Mouse (Mus musculus): ENCODE data around the gene Auts2. TPM values are rescaled to one million over a fixed set of nuclear protein-coding genes. Genes with fewer than 3 reads are reported as not detected.

Auts2 gene
- polyA plus RNA-seq, 1 experiment: 10.4 TPM

GRCm38 (mm10) chr5:131630577-131630976 is 912.6 kb downstream of the Auts2 start:
- 66% methylated on average over 7 of the region's 7 CpGs for WGBS
- no peaks in the 10 kb centered on the region for H3K36me3 ChIP-seq (ENCODE audit: control insufficient read depth, insufficient read depth, low read length)
- H3K27ac ChIP-seq (ENCODE audit: insufficient read depth, low read depth, low read length): no peak overlapping the region

GRCm38 (mm10) chr5:131616113-131616876 is 926.8 kb downstream of the Auts2 start:
- Histone ChIP-seq H3K27ac (ENCODE audit: insufficient read depth, low read depth, low read length) (no peak overlapping the region), H3K27me3 (ENCODE audit: control insufficient read depth, insufficient read depth, low read length) (0 out of 2 replicates have a peak, but pooled peaks cover 5% of the 10 kb centered on the region), H3K4me3 (ENCODE audit: low read depth, low read length) (peak overlapping the region; percentile 43), H3K4me1 (ENCODE audit: control insufficient read depth, insufficient read depth, insufficient read length, low read length) (peaks cover 18% of the 10 kb centered on the region), H3K36me3 (ENCODE audit: control insufficient read depth, insufficient read depth, low read length) (no peaks in the 10 kb centered on the region)
- WGBS: 7% methylated on average over 40 of the region's 40 CpGs
- TF ChIP-seq POLR2A (IDR thresholded peaks at IDR 0.05; ENCODE audit: low read depth, low read length) (no peak), CTCF (IDR thresholded peaks at IDR 0.05; ENCODE audit: extremely low read depth, insufficient read length, insufficient replicate concordance, low read depth, low read length) (no peak)

More at GRCm38 (mm10) chr5:131630577-131630976, 912.6 kb downstream of the Auts2 start:
- H3K4me1 ChIP-seq (ENCODE audit: control insufficient read depth, insufficient read depth, insufficient read length, low read length): no peaks in the 10 kb centered on the region
- TF ChIP-seq CTCF (IDR thresholded peaks at IDR 0.05; ENCODE audit: extremely low read depth, insufficient read length, insufficient replicate concordance, low read depth, low read length) (no peak), POLR2A (IDR thresholded peaks at IDR 0.05; ENCODE audit: low read depth, low read length) (no peak)
- H3K4me3 ChIP-seq (ENCODE audit: low read depth, low read length): no peak overlapping the region
- H3K27me3 ChIP-seq (ENCODE audit: control insufficient read depth, insufficient read depth, low read length): no peaks in the 10 kb centered on the region

- Histone ChIP-seq H3K4me3 (ENCODE audit: low read depth, low read length) (no peak overlapping the region), H3K27ac (ENCODE audit: insufficient read depth, low read depth, low read length) (no peak overlapping the region)
Measured at GRCm38 (mm10) chr5:131614238-131614637, 928.9 kb downstream of the Auts2 start.

GRCm38 (mm10) chr5:131613301-131613700 is 929.8 kb downstream of the Auts2 start:
- 18% methylated on average over 3 of the region's 3 CpGs for WGBS
- no peaks in the 10 kb centered on the region for H3K36me3 ChIP-seq (ENCODE audit: control insufficient read depth, insufficient read depth, low read length)
- 0 out of 2 replicates have a peak, but pooled peaks cover 5% of the 10 kb centered on the region for H3K27me3 ChIP-seq (ENCODE audit: control insufficient read depth, insufficient read depth, low read length)
- no peak overlapping the region for H3K27ac ChIP-seq (ENCODE audit: insufficient read depth, low read depth, low read length)
- no peak overlapping the region for H3K4me3 ChIP-seq (ENCODE audit: low read depth, low read length)
- H3K4me1 ChIP-seq (ENCODE audit: control insufficient read depth, insufficient read depth, insufficient read length, low read length): peaks cover 18% of the 10 kb centered on the region
- TF ChIP-seq POLR2A (IDR thresholded peaks at IDR 0.05; ENCODE audit: low read depth, low read length): no peak
- TF ChIP-seq CTCF (IDR thresholded peaks at IDR 0.05; ENCODE audit: extremely low read depth, insufficient read length, insufficient replicate concordance, low read depth, low read length): no peak

More at GRCm38 (mm10) chr5:131614238-131614637, 928.9 kb downstream of the Auts2 start:
- 0 out of 2 replicates have a peak, but pooled peaks cover 5% of the 10 kb centered on the region for H3K27me3 ChIP-seq (ENCODE audit: control insufficient read depth, insufficient read depth, low read length)
- no peaks in the 10 kb centered on the region for H3K36me3 ChIP-seq (ENCODE audit: control insufficient read depth, insufficient read depth, low read length)
- TF ChIP-seq CTCF (IDR thresholded peaks at IDR 0.05; ENCODE audit: extremely low read depth, insufficient read length, insufficient replicate concordance, low read depth, low read length): no peak
- no peak for TF ChIP-seq POLR2A (IDR thresholded peaks at IDR 0.05; ENCODE audit: low read depth, low read length)
- H3K4me1 ChIP-seq (ENCODE audit: control insufficient read depth, insufficient read depth, insufficient read length, low read length): peaks cover 18% of the 10 kb centered on the region
- WGBS: 72% methylated on average over 2 of the region's 2 CpGs

GRCm38 (mm10) chr5:131610702-131611101 is 932.4 kb downstream of the Auts2 start:
- TF ChIP-seq CTCF (IDR thresholded peaks at IDR 0.05; ENCODE audit: extremely low read depth, insufficient read length, insufficient replicate concordance, low read depth, low read length) (no peak), POLR2A (IDR thresholded peaks at IDR 0.05; ENCODE audit: low read depth, low read length) (no peak)
- H3K36me3 ChIP-seq (ENCODE audit: control insufficient read depth, insufficient read depth, low read length): no peaks in the 10 kb centered on the region
- no peaks in the 10 kb centered on the region for H3K27me3 ChIP-seq (ENCODE audit: control insufficient read depth, insufficient read depth, low read length)
- 89% methylated on average over 10 of the region's 10 CpGs for WGBS
- H3K4me1 ChIP-seq (ENCODE audit: control insufficient read depth, insufficient read depth, insufficient read length, low read length): peaks cover 12% of the 10 kb centered on the region
- H3K27ac ChIP-seq (ENCODE audit: insufficient read depth, low read depth, low read length): no peak overlapping the region
- H3K4me3 ChIP-seq (ENCODE audit: low read depth, low read length): no peak overlapping the region

GRCm38 (mm10) chr5:131606786-131607185 is 936.4 kb downstream of the Auts2 start:
- no peak overlapping the region for H3K27ac ChIP-seq (ENCODE audit: insufficient read depth, low read depth, low read length)
- H3K36me3 ChIP-seq (ENCODE audit: control insufficient read depth, insufficient read depth, low read length): no peaks in the 10 kb centered on the region
- WGBS: 93% methylated on average over 5 of the region's 5 CpGs
- TF ChIP-seq CTCF (IDR thresholded peaks at IDR 0.05; ENCODE audit: extremely low read depth, insufficient read length, insufficient replicate concordance, low read depth, low read length): no peak
- TF ChIP-seq POLR2A (IDR thresholded peaks at IDR 0.05; ENCODE audit: low read depth, low read length): no peak
- H3K4me1 ChIP-seq (ENCODE audit: control insufficient read depth, insufficient read depth, insufficient read length, low read length): no peaks in the 10 kb centered on the region
- H3K27me3 ChIP-seq (ENCODE audit: control insufficient read depth, insufficient read depth, low read length): no peaks in the 10 kb centered on the region
- H3K4me3 ChIP-seq (ENCODE audit: low read depth, low read length): no peak overlapping the region

- WGBS: 90% methylated on average over 7 of the region's 7 CpGs
- Histone ChIP-seq H3K4me1 (ENCODE audit: control insufficient read depth, insufficient read depth, insufficient read length, low read length) (no peaks in the 10 kb centered on the region; the same call in 1 of the 2 replicates), H3K27me3 (ENCODE audit: control insufficient read depth, insufficient read depth, low read length) (no peaks in the 10 kb centered on the region), H3K27ac (ENCODE audit: insufficient read depth, low read depth, low read length) (no peak overlapping the region), H3K36me3 (ENCODE audit: control insufficient read depth, insufficient read depth, low read length) (no peaks in the 10 kb centered on the region), H3K4me3 (ENCODE audit: low read depth, low read length) (no peak overlapping the region)
- TF ChIP-seq CTCF (IDR thresholded peaks at IDR 0.05; ENCODE audit: extremely low read depth, insufficient read length, insufficient replicate concordance, low read depth, low read length): no peak
- TF ChIP-seq POLR2A (IDR thresholded peaks at IDR 0.05; ENCODE audit: low read depth, low read length): no peak
Measured at GRCm38 (mm10) chr5:131601934-131602692, 941.0 kb downstream of the Auts2 start.

All from small intestine, adult 2 months (tissue).